Mouse (Mus musculus) stomach, postnatal 0 days (tissue): ENCODE data around the gene Bcl2l1.

Source experiments
- CTCF ChIP-seq: IDR thresholded peaks from 2 replicates; pipeline ENCODE4 v1.5.1; 2016; ENCODE audit warnings: antibody characterized with exemption, low read depth, mild to moderate bottlenecking, moderate library complexity
- EP300 ChIP-seq: optimal IDR thresholded peaks from 2 replicates; pipeline ENCODE3; 2016; ENCODE audit warnings: antibody characterized with exemption

GRCm38 (mm10) chr2:152736748-152737147 lies 94.8 kb downstream of the Bcl2l1 start:
- TF ChIP-seq CTCF (no peak), EP300 (no peak)
